In genomic region chr13:94050036-94050435, GRCm38 (mm10) we compare ENCODE assay signal across 18 mouse cellular contexts. TPM values are rescaled to one million over a fixed set of nuclear protein-coding genes. Genes with fewer than 3 reads are reported as not detected.
A peak's percentile ranks its signal among the peaks of the same experiment; 100 is the strongest.
DNase-seq lines count a peak whose midpoint lies in the region; ATAC-seq and TF ChIP-seq lines count a peak whose summit lies in the region.
"Had no signal": no experiment of that assay in that cellular context is flagged by ENCODE, and none has a peak within 500 bp of the region (broad histone marks: within the 10 kb centered on the region; RNA-seq: fewer than 3 reads in every experiment).

No protein-coding gene starts in this region.

- H3K4me1 ChIP-seq in liver, postnatal 0 days (ENCODE audit: insufficient read depth), result no peaks in the 10 kb centered on the region
- H3K4me1 ChIP-seq in MEL (ENCODE audit: control insufficient read depth in 1 of 2, insufficient read depth in 2 of 2, low read length in 2 of 2), result no peaks in the 10 kb centered on the region
- H3K4me1 ChIP-seq in megakaryocyte, embryonic 14.5 days, result peaks cover 8% of the 10 kb centered on the region; the same call in 1 of the 2 replicates
- no peaks in the 10 kb centered on the region for H3K4me1 ChIP-seq in hindbrain, postnatal 0 days (ENCODE audit: insufficient read depth, low read length)
- H3K4me1 ChIP-seq: embryonic facial prominence, embryonic 13.5 days; heart, embryonic 13.5 days; midbrain, embryonic 13.5 days; neural tube, embryonic 15.5 days; stomach, embryonic 15.5 days had no signal

- no peak for TF ChIP-seq EP300 in liver, postnatal 0 days (IDR thresholded peaks at IDR 0.05; ENCODE audit: low read depth)
- no peak for TF ChIP-seq EP300 in MEL (IDR thresholded peaks at IDR 0.05; ENCODE audit: low read depth in 1 of 2, low read length in 2 of 2)

- no peaks in the 10 kb centered on the region for H3K9me3 ChIP-seq in liver, postnatal 0 days (ENCODE audit: low read length)
- no peaks in the 10 kb centered on the region for H3K9me3 ChIP-seq in MEL (replicated peaks; ENCODE audit: insufficient read depth, low read length)
- H3K9me3 ChIP-seq in megakaryocyte, embryonic 14.5 days, result no peaks in the 10 kb centered on the region
- H3K9me3 ChIP-seq in hindbrain, postnatal 0 days (ENCODE audit: low read length), result no peaks in the 10 kb centered on the region
- H3K9me3 ChIP-seq: embryonic facial prominence, embryonic 13.5 days; heart, embryonic 13.5 days; lung, embryonic 15.5 days; midbrain, embryonic 13.5 days; neural tube, embryonic 15.5 days; stomach, embryonic 15.5 days had no signal

- 28% methylated on average over 7 of the region's 7 CpGs for WGBS in liver, postnatal 0 days (ENCODE audit: insufficient replicate concordance)
- WGBS in hindbrain, postnatal 0 days, result 81% methylated on average over 7 of the region's 7 CpGs

- no peak overlapping the region for H3K4me2 ChIP-seq in liver, postnatal 0 days (ENCODE audit: low read depth, low read length)
- no peak overlapping the region for H3K4me2 ChIP-seq in hindbrain, postnatal 0 days (ENCODE audit: low read depth, low read length)
- H3K4me2 ChIP-seq: embryonic facial prominence, embryonic 13.5 days; heart, embryonic 13.5 days; lung, embryonic 15.5 days; midbrain, embryonic 13.5 days; neural tube, embryonic 15.5 days; stomach, embryonic 15.5 days had no signal

- no peak overlapping the region for H3K4me3 ChIP-seq in liver, postnatal 0 days (ENCODE audit: low read depth, low read length)
- peak overlapping the region; percentile 9 to 15; a peak in 2 of 4 replicates for H3K4me3 ChIP-seq in MEL (ENCODE audit: control insufficient read depth in 1 of 2, insufficient read depth in 1 of 2, low read depth in 2 of 2, low read length in 2 of 2)
- H3K4me3 ChIP-seq in megakaryocyte, embryonic 14.5 days (replicated peaks), result peak overlapping the region; percentile 72
- H3K4me3 ChIP-seq in hindbrain, postnatal 0 days (ENCODE audit: low read length), result no peak overlapping the region
- H3K4me3 ChIP-seq: embryonic facial prominence, embryonic 13.5 days; heart, embryonic 13.5 days; lung, embryonic 15.5 days; midbrain, embryonic 13.5 days; neural tube, embryonic 15.5 days; stomach, embryonic 15.5 days had no signal

- intact Hi-C loops in gastrocnemius, postnatal 14 days (cut with DNase I; ENCODE audit: low total_unique reads), result no loop called here

- TF ChIP-seq POLR2A in MEL (IDR thresholded peaks at IDR 0.05; ENCODE audit: control insufficient read depth in 1 of 2, insufficient read depth in 1 of 2, low read depth in 1 of 2, low read length in 2 of 2, poor library complexity in 1 of 2), result no peak

- no peaks in the 10 kb centered on the region for H3K79me2 ChIP-seq in MEL (ENCODE audit: control insufficient read depth, insufficient read depth, low read length, poor library complexity)

- no peak overlapping the region for H3K9ac ChIP-seq in liver, postnatal 0 days (replicated peaks)
- H3K9ac ChIP-seq in MEL (ENCODE audit: control insufficient read depth, low read depth, low read length, poor library complexity, severe bottlenecking), result no peak overlapping the region
- H3K9ac ChIP-seq in hindbrain, postnatal 0 days (replicated peaks; ENCODE audit: low read length), result no peak overlapping the region
- H3K9ac ChIP-seq: embryonic facial prominence, embryonic 13.5 days; forebrain, postnatal 0 days; heart, embryonic 13.5 days; lung, embryonic 15.5 days; midbrain, embryonic 13.5 days; neural tube, embryonic 15.5 days; stomach, embryonic 15.5 days had no signal

- DNase-seq in gastrocnemius, adult 18-20 months (ENCODE audit: low spot score), result peak; percentile 43
- DNase-seq in gastrocnemius, postnatal 14 days, result no peak
- DNase-seq in liver, postnatal 0 days, result no peak
- DNase-seq in liver (no peak), MEL (ENCODE audit: low read depth, low spot score) (no peak)
- no peak for DNase-seq in hindbrain, postnatal 0 days (ENCODE audit: low spot score)
- no peak for DNase-seq in spleen, postnatal 10 days (ENCODE audit: low spot score in 2 of 2)
- DNase-seq: forebrain, postnatal 0 days; heart, postnatal 4 days; kidney, adult 18-20 months; thymus, adult 2 months had no signal

- TF ChIP-seq CTCF in liver, postnatal 0 days (IDR thresholded peaks at IDR 0.05; ENCODE audit: low read depth), result no peak
- TF ChIP-seq CTCF in MEL (IDR thresholded peaks at IDR 0.05 in 2 of 3, conservative IDR thresholded peaks at IDR 0.05 in 1 of 3; ENCODE audit: control insufficient read depth in 1 of 3, insufficient read depth in 1 of 3, low read depth in 2 of 3, low read length in 3 of 3, poor library complexity in 1 of 3, severe bottlenecking in 1 of 3), result no peak
- TF ChIP-seq CTCF in hindbrain, postnatal 0 days (IDR thresholded peaks at IDR 0.05; ENCODE audit: low read depth), result no peak

- no peaks in the 10 kb centered on the region for H3K36me3 ChIP-seq in liver, postnatal 0 days (replicated peaks; ENCODE audit: insufficient read depth, low read length)
- no peaks in the 10 kb centered on the region for H3K36me3 ChIP-seq in MEL (ENCODE audit: control insufficient read depth in 1 of 2, insufficient read depth in 2 of 2, low read length in 2 of 2)
- no peaks in the 10 kb centered on the region for H3K36me3 ChIP-seq in megakaryocyte, embryonic 14.5 days (replicated peaks; ENCODE audit: low read length)
- no peaks in the 10 kb centered on the region for H3K36me3 ChIP-seq in hindbrain, postnatal 0 days (ENCODE audit: insufficient read depth, low read length)
- H3K36me3 ChIP-seq: embryonic facial prominence, embryonic 13.5 days; heart, embryonic 13.5 days; lung, embryonic 15.5 days; midbrain, embryonic 13.5 days; neural tube, embryonic 15.5 days; stomach, embryonic 15.5 days had no signal

- no peak overlapping the region for H3K27ac ChIP-seq in liver, postnatal 0 days (ENCODE audit: low read depth)
- H3K27ac ChIP-seq in MEL (ENCODE audit: control insufficient read depth, low read depth, low read length), result no peak overlapping the region
- no peak overlapping the region for H3K27ac ChIP-seq in hindbrain, postnatal 0 days
- H3K27ac ChIP-seq: embryonic facial prominence, embryonic 13.5 days; heart, embryonic 13.5 days; lung, embryonic 15.5 days; midbrain, embryonic 13.5 days; neural tube, embryonic 15.5 days; stomach, embryonic 15.5 days had no signal

- 0 out of 2 replicates have a peak, but pooled peaks cover 3% of the 10 kb centered on the region for H3K27me3 ChIP-seq in liver, postnatal 0 days (ENCODE audit: insufficient read depth, low read length)
- H3K27me3 ChIP-seq in MEL (ENCODE audit: control insufficient read depth in 1 of 2, insufficient read depth in 2 of 2, low read length in 2 of 2), result peaks cover 2 to 5% of the 10 kb centered on the region in 2 experiments; a peak in 3 of 4 replicates
- H3K27me3 ChIP-seq in megakaryocyte, embryonic 14.5 days (replicated peaks), result peaks cover 23% of the 10 kb centered on the region
- no peaks in the 10 kb centered on the region for H3K27me3 ChIP-seq in hindbrain, postnatal 0 days (ENCODE audit: insufficient read depth, low read length)
- H3K27me3 ChIP-seq: embryonic facial prominence, embryonic 13.5 days; heart, embryonic 13.5 days; lung, embryonic 15.5 days; neural tube, embryonic 15.5 days; stomach, embryonic 15.5 days had no signal

- ATAC-seq in liver, postnatal 0 days, result peak; percentile 54
- ATAC-seq in hindbrain, postnatal 0 days, result no peak
- ATAC-seq: forebrain, postnatal 0 days; midbrain, embryonic 13.5 days had no signal

- no peak for TF ChIP-seq RAD21 in MEL (IDR thresholded peaks at IDR 0.05; ENCODE audit: low read depth, low read length)

TF ChIP-seq in MEL, 35 proteins besides CTCF, POLR2A, EP300 and RAD21:
- no peak for TF ChIP-seq CHD2 (IDR thresholded peaks at IDR 0.05; ENCODE audit: low read length)
- TF ChIP-seq SIN3A (IDR thresholded peaks at IDR 0.05; ENCODE audit: low read length), result no peak
- TF ChIP-seq USF2 (IDR thresholded peaks at IDR 0.05; ENCODE audit: borderline replicate concordance in 1 of 2, insufficient read depth in 1 of 2, low read depth in 1 of 2, low read length in 2 of 2), result no peak
- no peak for TF ChIP-seq MAZ (IDR thresholded peaks at IDR 0.05; ENCODE audit: low read depth, low read length)
- TF ChIP-seq ELF1 (IDR thresholded peaks at IDR 0.05; ENCODE audit: low read depth, low read length), result no peak
- no peak for TF ChIP-seq POLR2AphosphoS5 (IDR thresholded peaks at IDR 0.05; ENCODE audit: borderline replicate concordance, low read depth, low read length)
- no peak for TF ChIP-seq MXI1 (IDR thresholded peaks at IDR 0.05; ENCODE audit: low read depth, low read length)
- no peak for TF ChIP-seq KAT2A (conservative IDR thresholded peaks at IDR 0.05; ENCODE audit: low read depth, low read length)
- TF ChIP-seq GATA1 (IDR thresholded peaks at IDR 0.05; ENCODE audit: low read depth, low read length), result no peak
- no peak for TF ChIP-seq NRF1 (IDR thresholded peaks at IDR 0.05; ENCODE audit: insufficient read depth, low read depth, low read length, poor library complexity, severe bottlenecking)
- no peak for TF ChIP-seq ETS1 (IDR thresholded peaks at IDR 0.05; ENCODE audit: low read depth, low read length)
- TF ChIP-seq MEF2A (IDR thresholded peaks at IDR 0.05; ENCODE audit: extremely low read depth, insufficient replicate concordance, low read depth, low read length, poor library complexity, severe bottlenecking), result no peak
- TF ChIP-seq TAL1 (IDR thresholded peaks at IDR 0.05; ENCODE audit: low read length), result no peak
- no peak for TF ChIP-seq SMC3 (IDR thresholded peaks at IDR 0.05; ENCODE audit: low read depth, low read length)
- TF ChIP-seq USF1 (IDR thresholded peaks at IDR 0.05; ENCODE audit: low read depth, low read length), result no peak
- TF ChIP-seq ZKSCAN1 (IDR thresholded peaks at IDR 0.05; ENCODE audit: low read depth, low read length), result no peak
- TF ChIP-seq RCOR1 (IDR thresholded peaks at IDR 0.05; ENCODE audit: low read depth, low read length), result no peak
- TF ChIP-seq JUND (IDR thresholded peaks at IDR 0.05; ENCODE audit: low read depth, low read length), result no peak
- no peak for TF ChIP-seq E2F4 (IDR thresholded peaks at IDR 0.05; ENCODE audit: borderline replicate concordance, low read depth, low read length)
- no peak for TF ChIP-seq ZNF384 (IDR thresholded peaks at IDR 0.05; ENCODE audit: low read depth, low read length)

RNA-seq across cellular contexts. Expression of gene Lhfpl2, which starts 7.6 kb away (rescaled TPM):
- total RNA-seq in gastrocnemius, adult 18-20 months (2021), result 1 to 10 TPM; 1.5 to 4.6 TPM
- total RNA-seq in gastrocnemius, postnatal 14 days (2021), result 10 to 100 TPM; 10.7 to 19.2 TPM
- polyA plus RNA-seq in liver, postnatal 0 days (2015; fragmentation: Nextera tagmentation; extraction: Ambion mirVana), result 4.3 and 4.6 TPM in 2 replicates
- total RNA-seq in MEL (2012; rRNA removed), result 23.1 and 24.5 TPM in 2 replicates
- 10 to 100 TPM in 1 of 2 experiments, not detected in 1; 30.2 TPM for polyA plus RNA-seq in MEL (2012; ENCODE audit: insufficient read depth in 1 of 2, insufficient read length in 2 of 2, low read depth in 1 of 2, low replicate concordance in 2 of 2, missing spikeins in 1 of 2)
- polyA plus RNA-seq in megakaryocyte, embryonic 14.5 days (2012; ENCODE audit: insufficient read depth, low replicate concordance), result 0.47 TPM in 1 of 2 replicates, not detected in the other
- 32.1 and 33.5 TPM in 2 replicates for total RNA-seq in hindbrain, postnatal 0 days (2014; rRNA removed)
- 14.7 and 15.3 TPM in 2 replicates for polyA plus RNA-seq in hindbrain, postnatal 0 days (2015; fragmentation: Nextera tagmentation; extraction: Ambion mirVana)

Comparison
In these comparisons a context has a peak if more than half of its experiments do, and no peak if none do; other contexts are left out.
1. H3K4me3 ChIP-seq: peak in MEL (2 of 2) and megakaryocyte, embryonic 14.5 days (single experiment); none in liver, postnatal 0 days (single experiment) and hindbrain, postnatal 0 days (single experiment).